Mouse (Mus musculus) olfactory bulb, adult 2 months (tissue): Measurements from ENCODE around the gene Crym.

Experiments
- CTCF ChIP-seq: fragments of 200-500 bp; IDR thresholded peaks from 2 replicates; pipeline ENCODE4 v1.5.1; 2012; ENCODE audit warnings: low read depth, mild to moderate bottlenecking, low read length, moderate library complexity; ENCODE audit not compliant: insufficient read depth
- POLR2A ChIP-seq: fragments of 200-500 bp; IDR thresholded peaks from 2 replicates; pipeline ENCODE4 v1.6.1; 2012; ENCODE audit warnings: mild to moderate bottlenecking, low read depth, low read length, moderate library complexity; ENCODE audit not compliant: insufficient read depth

DNA sequence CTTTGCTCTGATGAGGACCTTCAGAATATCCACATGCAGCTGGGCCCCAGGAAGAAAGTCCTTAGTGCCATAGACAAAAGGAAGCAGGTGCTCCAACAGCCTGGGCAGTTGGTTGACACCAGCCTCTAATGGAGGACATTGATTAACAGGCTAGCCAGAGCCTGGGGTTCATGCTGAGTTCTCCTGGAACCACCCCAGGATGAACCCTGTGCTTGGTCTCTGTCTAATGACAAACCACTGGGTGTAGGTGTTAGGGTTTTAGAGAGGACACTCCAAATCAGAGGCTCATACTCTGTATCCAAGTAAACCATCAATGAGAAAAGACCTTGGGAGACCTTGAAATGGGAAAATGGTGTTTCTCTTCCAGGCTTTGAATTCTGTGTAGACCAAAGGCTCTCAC, 19.0 kb downstream of the Crym start:
- TF ChIP-seq CTCF = no peak
- no peak for TF ChIP-seq POLR2A
